Mouse (Mus musculus): ENCODE data around the gene Grap. TPM values are rescaled to one million over a fixed set of nuclear protein-coding genes. Genes with fewer than 3 reads are reported as not detected.

Grap gene
- polyA plus RNA-seq, 1 experiment: 0.06 TPM

- Histone ChIP-seq H3K79me2 (ENCODE audit: control insufficient read depth, insufficient read depth) (no peaks in the 10 kb centered on the region), H3K4me3 (no peak overlapping the region), H3K27me3 (ENCODE audit: control insufficient read depth, insufficient read depth, insufficient read length) (no peaks in the 10 kb centered on the region), H3ac (ENCODE audit: control insufficient read depth, insufficient read length) (no peak overlapping the region), H3K36me3 (ENCODE audit: control insufficient read depth, insufficient read depth) (no peaks in the 10 kb centered on the region), H3K4me2 (ENCODE audit: low read depth) (no peak overlapping the region)
- TF ChIP-seq POLR2A (IDR thresholded peaks at IDR 0.05; ENCODE audit: insufficient read length, low read depth): no peak
- TF ChIP-seq REST (IDR thresholded peaks at IDR 0.05; ENCODE audit: insufficient read depth, insufficient read length): no peak
- no peak for TF ChIP-seq MYOG (IDR thresholded peaks at IDR 0.05; ENCODE audit: control insufficient read depth in 1 of 3, insufficient read depth in 1 of 3, insufficient read length in 2 of 3, low read depth in 2 of 3)
- TF ChIP-seq SRF (IDR thresholded peaks at IDR 0.05; ENCODE audit: control insufficient read depth, insufficient read length, low read depth): no peak
- no peak for TF ChIP-seq TCF12 (IDR thresholded peaks at IDR 0.05; ENCODE audit: insufficient read depth, poor library complexity, severe bottlenecking)
- no peak for TF ChIP-seq MAX (IDR thresholded peaks at IDR 0.05; ENCODE audit: low read depth)
- TF ChIP-seq MYOD1 (IDR thresholded peaks at IDR 0.05; ENCODE audit: control insufficient read depth in 1 of 3, insufficient read length in 2 of 3, low read depth in 2 of 3): no peak
- no peak for TF ChIP-seq USF1 (IDR thresholded peaks at IDR 0.05; ENCODE audit: low read depth)
- no peak for TF ChIP-seq E2F4 (IDR thresholded peaks at IDR 0.05; ENCODE audit: insufficient read depth)
- no peak for TF ChIP-seq TCF3 (IDR thresholded peaks at IDR 0.05; ENCODE audit: insufficient read length, low read depth)
Observed at GRCm38 (mm10) chr11:61650470-61651265, 2.4 kb upstream of the Grap start.

- H3K4me2 ChIP-seq (ENCODE audit: low read depth): no peak overlapping the region
- TF ChIP-seq MYOG (IDR thresholded peaks at IDR 0.05; ENCODE audit: control insufficient read depth in 1 of 3, insufficient read depth in 1 of 3, insufficient read length in 2 of 3, low read depth in 2 of 3) (no peak), E2F4 (IDR thresholded peaks at IDR 0.05; ENCODE audit: insufficient read depth) (no peak), MYOD1 (IDR thresholded peaks at IDR 0.05; ENCODE audit: control insufficient read depth in 1 of 3, insufficient read length in 2 of 3, low read depth in 2 of 3) (no peak), USF1 (IDR thresholded peaks at IDR 0.05; ENCODE audit: low read depth) (no peak)
Observed at GRCm38 (mm10) chr11:61652216-61652615, 849 bp upstream of the Grap start.

GRCm38 (mm10) chr11:61653568-61653967, 503 bp downstream of the Grap start:
- no peak overlapping the region for H3K4me2 ChIP-seq (ENCODE audit: low read depth)
- no peak for TF ChIP-seq MYOG (IDR thresholded peaks at IDR 0.05; ENCODE audit: control insufficient read depth in 1 of 3, insufficient read depth in 1 of 3, insufficient read length in 2 of 3, low read depth in 2 of 3)
- no peak for TF ChIP-seq REST (IDR thresholded peaks at IDR 0.05; ENCODE audit: insufficient read depth, insufficient read length)
- TF ChIP-seq SRF (IDR thresholded peaks at IDR 0.05; ENCODE audit: control insufficient read depth, insufficient read length, low read depth): no peak
- TF ChIP-seq USF1 (IDR thresholded peaks at IDR 0.05; ENCODE audit: low read depth): no peak
- no peak for TF ChIP-seq CEBPB (IDR thresholded peaks at IDR 0.05; ENCODE audit: insufficient read depth, poor library complexity, severe bottlenecking)
- no peak for TF ChIP-seq MYOD1 (IDR thresholded peaks at IDR 0.05; ENCODE audit: control insufficient read depth in 1 of 3, insufficient read length in 2 of 3, low read depth in 2 of 3)
- TF ChIP-seq MAX (IDR thresholded peaks at IDR 0.05; ENCODE audit: low read depth): no peak
- TF ChIP-seq E2F4 (IDR thresholded peaks at IDR 0.05; ENCODE audit: insufficient read depth): no peak
- H3K4me3 ChIP-seq: no peak overlapping the region
- no peaks in the 10 kb centered on the region for H3K36me3 ChIP-seq (ENCODE audit: control insufficient read depth, insufficient read depth)
- H3K79me2 ChIP-seq (ENCODE audit: control insufficient read depth, insufficient read depth): no peaks in the 10 kb centered on the region
- no peak overlapping the region for H3ac ChIP-seq (ENCODE audit: control insufficient read depth, insufficient read length)
- no peaks in the 10 kb centered on the region for H3K27me3 ChIP-seq (ENCODE audit: control insufficient read depth, insufficient read depth, insufficient read length)

More at GRCm38 (mm10) chr11:61652216-61652615, 849 bp upstream of the Grap start:
- no peaks in the 10 kb centered on the region for H3K36me3 ChIP-seq (ENCODE audit: control insufficient read depth, insufficient read depth)
- H3K79me2 ChIP-seq (ENCODE audit: control insufficient read depth, insufficient read depth): no peaks in the 10 kb centered on the region
- no peak overlapping the region for H3ac ChIP-seq (ENCODE audit: control insufficient read depth, insufficient read length)
- H3K4me3 ChIP-seq: no peak overlapping the region
- H3K27me3 ChIP-seq (ENCODE audit: control insufficient read depth, insufficient read depth, insufficient read length): no peaks in the 10 kb centered on the region

GRCm38 (mm10) chr11:61654786-61655311, 1.8 kb downstream of the Grap start:
- Histone ChIP-seq H3K4me3 (no peak overlapping the region), H3K27me3 (ENCODE audit: control insufficient read depth, insufficient read depth, insufficient read length) (no peaks in the 10 kb centered on the region), H3K36me3 (ENCODE audit: control insufficient read depth, insufficient read depth) (no peaks in the 10 kb centered on the region), H3ac (ENCODE audit: control insufficient read depth, insufficient read length) (no peak overlapping the region), H3K79me2 (ENCODE audit: control insufficient read depth, insufficient read depth) (no peaks in the 10 kb centered on the region), H3K4me2 (ENCODE audit: low read depth) (no peak overlapping the region)
- no peak for TF ChIP-seq MYOD1 (IDR thresholded peaks at IDR 0.05; ENCODE audit: control insufficient read depth in 1 of 3, insufficient read length in 2 of 3, low read depth in 2 of 3)
- no peak for TF ChIP-seq CEBPB (IDR thresholded peaks at IDR 0.05; ENCODE audit: insufficient read depth, poor library complexity, severe bottlenecking)
- TF ChIP-seq MYOG (IDR thresholded peaks at IDR 0.05; ENCODE audit: control insufficient read depth in 1 of 3, insufficient read depth in 1 of 3, insufficient read length in 2 of 3, low read depth in 2 of 3): no peak
- no peak for TF ChIP-seq TCF3 (IDR thresholded peaks at IDR 0.05; ENCODE audit: insufficient read length, low read depth)
- TF ChIP-seq SRF (IDR thresholded peaks at IDR 0.05; ENCODE audit: control insufficient read depth, insufficient read length, low read depth): no peak
- no peak for TF ChIP-seq POLR2AphosphoS2 (IDR thresholded peaks at IDR 0.05; ENCODE audit: insufficient read length, low read depth)
- TF ChIP-seq POLR2A (IDR thresholded peaks at IDR 0.05; ENCODE audit: insufficient read length, low read depth): no peak
- TF ChIP-seq REST (IDR thresholded peaks at IDR 0.05; ENCODE audit: insufficient read depth, insufficient read length): no peak
- no peak for TF ChIP-seq TCF12 (IDR thresholded peaks at IDR 0.05; ENCODE audit: insufficient read depth, poor library complexity, severe bottlenecking)
- no peak for TF ChIP-seq USF1 (IDR thresholded peaks at IDR 0.05; ENCODE audit: low read depth)
- no peak for TF ChIP-seq MAX (IDR thresholded peaks at IDR 0.05; ENCODE audit: low read depth)
- no peak for TF ChIP-seq E2F4 (IDR thresholded peaks at IDR 0.05; ENCODE audit: insufficient read depth)

All from myocyte (in vitro differentiated cells).